Mouse (Mus musculus) heart, embryonic 11.5 days (tissue): Measurements from ENCODE around the gene Prkar2a. TPM values are rescaled to one million over a fixed set of nuclear protein-coding genes. Genes with fewer than 3 reads are reported as not detected.

ENCODE experiments used
- ATAC-seq: fragments of 200-750 bp; cut with Nextera tagmentation; replicated peaks from 2 replicates; pipeline ENCODE4 v1.8.0; 2017; ENCODE audit warnings: moderate library complexity; ENCODE audit not compliant: insufficient number of reproducible peaks, low FRiP score, low TSS enrichment
- H3K27ac ChIP-seq: fragments of 300-500 bp; sonication (generic); 2 replicates; pipeline ENCODE4 v1.5.1; 2014; ENCODE audit warnings: mild to moderate bottlenecking, low read depth, low read length
- H3K27me3 ChIP-seq: fragments of 300-500 bp; sonication (generic); 2 replicates; pipeline ENCODE4 v1.6.1; 2014; ENCODE audit warnings: mild to moderate bottlenecking, low read length, mixed read lengths; ENCODE audit not compliant: control insufficient read depth, insufficient read depth
- H3K36me3 ChIP-seq: fragments of 300-500 bp; sonication (generic); 2 replicates; pipeline ENCODE4 v1.6.1; 2014; ENCODE audit warnings: mild to moderate bottlenecking, low read length, moderate library complexity, mixed read lengths; ENCODE audit not compliant: control insufficient read depth, insufficient read depth
- H3K4me1 ChIP-seq: fragments of 300-500 bp; sonication (generic); 2 replicates; pipeline ENCODE4 v1.6.1; 2014; ENCODE audit warnings: low read length; ENCODE audit not compliant: control insufficient read depth, insufficient read depth
- H3K4me2 ChIP-seq: fragments of 300-500 bp; sonication (generic); 2 replicates; pipeline ENCODE4 v1.6.1; 2014; ENCODE audit warnings: mild to moderate bottlenecking, moderate library complexity
- H3K4me3 ChIP-seq: fragments of 300-500 bp; sonication (generic); 2 replicates; pipeline ENCODE4 v1.5.1; 2014; ENCODE audit warnings: low read depth, low read length
- H3K9ac ChIP-seq: fragments of 300-500 bp; sonication (generic); 2 replicates; pipeline ENCODE4 v1.6.1; 2014; ENCODE audit warnings: mild to moderate bottlenecking, low read depth, low read length, moderate library complexity
- H3K9me3 ChIP-seq: fragments of 300-500 bp; sonication (generic); replicated peaks from 2 replicates; pipeline ENCODE4 v1.6.1; 2016; ENCODE audit warnings: low read length; ENCODE audit not compliant: control insufficient read depth
- WGBS: fragments of 180-500 bp; shearing (Covaris S2); extraction: QIAGEN DNeasy Blood & Tissue Kit; methylation state at CpG from one replicate; pipeline ENCODE4 v1.1.7; 2014; ENCODE audit not compliant: insufficient replicate concordance; 5-methylcytosine and 5-hydroxymethylcytosine counted together
- polyA plus RNA-seq: library from polyadenylated mRNA; unstranded; fragments of >200 nt; fragmentation: Nextera tagmentation; extraction: Ambion mirVana; gene quantifications from 2 replicates; pipeline ENCODE4 v1.2.1, GENCODE M21; 2014

Prkar2a gene
- polyA plus RNA-seq, 1 experiment from 2014 or later: 29.8 TPM

DNA sequence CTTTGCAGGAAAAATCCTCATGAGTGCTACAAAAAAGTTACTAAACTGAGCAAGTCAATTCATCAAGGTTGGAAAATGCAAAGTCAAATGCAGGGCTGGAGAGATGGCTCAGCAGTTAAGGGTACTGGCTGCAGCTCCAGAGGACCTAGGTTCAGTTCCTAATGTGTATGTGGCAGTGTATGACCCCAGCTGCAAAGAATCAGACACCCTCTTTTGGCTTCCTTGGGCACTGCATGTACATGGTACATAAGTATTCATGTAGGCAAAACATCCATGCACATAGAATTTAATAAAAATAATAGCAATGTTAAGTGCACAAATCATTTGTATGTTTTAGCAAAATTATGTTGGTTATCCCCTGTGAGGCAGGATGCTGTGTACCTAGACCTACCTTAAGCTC, 43.3 kb downstream of the Prkar2a start:
- no peak for ATAC-seq

DNA sequence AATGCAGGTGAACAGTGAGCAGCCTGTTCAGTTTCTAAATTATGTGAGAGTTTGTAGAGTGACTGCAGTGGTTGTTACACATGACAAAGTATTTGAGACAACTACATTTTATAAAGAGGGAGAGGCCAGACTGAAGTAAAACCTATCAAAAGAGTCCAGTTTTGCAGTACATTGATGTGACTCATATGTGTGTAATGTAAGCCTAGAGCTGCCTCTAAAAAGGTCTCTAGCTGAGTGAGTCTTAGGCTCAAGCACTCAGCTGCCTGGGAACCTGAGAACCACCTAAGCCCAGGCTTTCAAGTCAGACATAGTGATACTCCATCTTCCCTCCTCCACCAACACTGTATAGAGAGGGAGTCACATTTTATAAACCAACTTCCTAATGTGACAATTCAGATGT, 45.5 kb downstream of the Prkar2a start:
- no peak for ATAC-seq
- no peak overlapping the region for H3K27ac ChIP-seq

More for the DNA sequence above, 43.3 kb downstream of the Prkar2a start:
- 0 out of 2 replicates have a peak, but pooled peaks cover 6% of the 10 kb centered on the region for H3K36me3 ChIP-seq
- H3K27ac ChIP-seq: no peak overlapping the region
- H3K4me1 ChIP-seq: no peaks in the 10 kb centered on the region
- H3K9ac ChIP-seq: no peak overlapping the region
- no peaks in the 10 kb centered on the region for H3K9me3 ChIP-seq
- no peaks in the 10 kb centered on the region for H3K27me3 ChIP-seq
- no peak overlapping the region for H3K4me3 ChIP-seq
- no peak overlapping the region for H3K4me2 ChIP-seq

DNA sequence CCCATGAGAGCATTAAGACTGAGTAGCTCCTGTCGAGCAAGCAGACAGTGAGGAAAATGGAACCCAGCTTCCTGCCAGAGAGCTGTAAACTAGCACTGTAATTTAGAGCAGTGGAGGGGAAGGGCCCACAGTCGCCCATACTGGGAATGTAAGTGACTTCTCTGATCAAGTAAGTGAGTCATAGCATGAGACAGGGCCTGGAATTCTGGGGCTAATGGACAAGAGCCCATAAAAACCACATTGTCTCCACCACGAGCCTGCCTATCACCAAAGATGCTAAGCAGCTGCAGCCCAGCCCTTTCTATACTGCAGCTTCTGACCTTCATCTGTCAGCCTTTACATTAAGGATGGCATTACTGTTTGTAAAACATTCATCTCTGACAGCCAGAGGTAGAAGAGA, 50.1 kb downstream of the Prkar2a start:
- no peaks in the 10 kb centered on the region for H3K4me1 ChIP-seq
- 36% methylated on average over 3 of the region's 3 CpGs for WGBS
- H3K27me3 ChIP-seq: no peaks in the 10 kb centered on the region
- H3K27ac ChIP-seq: no peak overlapping the region
- peaks cover 22% of the 10 kb centered on the region for H3K36me3 ChIP-seq
- H3K9ac ChIP-seq: no peak overlapping the region
- no peak overlapping the region for H3K4me2 ChIP-seq
- no peak overlapping the region for H3K4me3 ChIP-seq
- ATAC-seq: no peak
- H3K9me3 ChIP-seq: no peaks in the 10 kb centered on the region

More for the DNA sequence above, 45.5 kb downstream of the Prkar2a start:
- Histone ChIP-seq H3K4me3 (no peak overlapping the region), H3K9ac (no peak overlapping the region), H3K36me3 (0 out of 2 replicates have a peak, but pooled peaks cover 6% of the 10 kb centered on the region), H3K27me3 (no peaks in the 10 kb centered on the region), H3K9me3 (no peaks in the 10 kb centered on the region), H3K4me1 (no peaks in the 10 kb centered on the region), H3K4me2 (no peak overlapping the region)

DNA sequence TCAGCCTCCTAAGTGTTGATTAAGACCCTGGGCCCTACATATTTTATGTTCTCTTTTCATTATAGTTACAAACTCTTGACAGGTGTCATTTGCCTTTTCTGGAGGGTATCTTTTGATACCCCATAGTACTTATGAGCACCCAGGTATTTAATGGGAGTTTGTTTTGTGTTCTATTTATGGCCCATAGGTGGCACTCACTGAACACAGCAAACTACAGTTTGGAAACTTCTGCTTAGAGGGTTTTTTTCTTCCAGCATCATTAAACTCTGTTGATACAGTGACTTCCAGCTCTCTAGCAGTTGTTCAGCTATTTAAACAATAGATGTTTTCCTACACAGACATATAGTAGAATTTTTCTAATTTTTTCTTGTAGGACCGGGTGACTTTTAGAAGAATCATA, 50.9 kb downstream of the Prkar2a start:
- Histone ChIP-seq H3K9ac (no peak overlapping the region), H3K36me3 (peaks cover 20% of the 10 kb centered on the region), H3K4me2 (no peak overlapping the region), H3K9me3 (no peaks in the 10 kb centered on the region), H3K27me3 (no peaks in the 10 kb centered on the region), H3K27ac (no peak overlapping the region), H3K4me3 (no peak overlapping the region), H3K4me1 (no peaks in the 10 kb centered on the region)
- 89% methylated on average over 1 of the region's 1 CpGs for WGBS
- no peak for ATAC-seq

DNA sequence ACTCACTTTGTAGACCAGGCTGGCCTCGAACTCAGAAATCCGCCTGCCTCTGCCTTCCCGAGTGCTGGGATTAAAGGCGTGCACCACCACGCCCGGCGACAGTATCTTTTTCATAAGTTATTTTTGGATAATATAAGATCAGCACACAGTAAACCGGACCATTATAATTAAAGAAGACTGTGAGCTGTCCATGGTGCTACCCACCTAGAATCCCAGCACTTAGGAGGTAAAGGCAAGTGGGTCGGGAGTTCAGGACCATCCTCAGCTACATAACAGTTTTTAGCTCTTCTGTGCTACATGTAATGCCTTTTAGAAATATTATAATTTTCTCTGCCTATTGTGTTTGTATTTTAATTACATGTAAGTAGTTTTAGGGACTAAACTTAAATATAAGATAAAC, 52.9 kb downstream of the Prkar2a start:
- Histone ChIP-seq H3K4me2 (no peak overlapping the region), H3K27ac (no peak overlapping the region), H3K36me3 (peaks cover 26% of the 10 kb centered on the region), H3K4me1 (no peaks in the 10 kb centered on the region), H3K4me3 (no peak overlapping the region), H3K9me3 (no peaks in the 10 kb centered on the region), H3K27me3 (no peaks in the 10 kb centered on the region), H3K9ac (no peak overlapping the region)
- ATAC-seq: no peak
- WGBS: 87% methylated on average over 9 of the region's 9 CpGs

DNA sequence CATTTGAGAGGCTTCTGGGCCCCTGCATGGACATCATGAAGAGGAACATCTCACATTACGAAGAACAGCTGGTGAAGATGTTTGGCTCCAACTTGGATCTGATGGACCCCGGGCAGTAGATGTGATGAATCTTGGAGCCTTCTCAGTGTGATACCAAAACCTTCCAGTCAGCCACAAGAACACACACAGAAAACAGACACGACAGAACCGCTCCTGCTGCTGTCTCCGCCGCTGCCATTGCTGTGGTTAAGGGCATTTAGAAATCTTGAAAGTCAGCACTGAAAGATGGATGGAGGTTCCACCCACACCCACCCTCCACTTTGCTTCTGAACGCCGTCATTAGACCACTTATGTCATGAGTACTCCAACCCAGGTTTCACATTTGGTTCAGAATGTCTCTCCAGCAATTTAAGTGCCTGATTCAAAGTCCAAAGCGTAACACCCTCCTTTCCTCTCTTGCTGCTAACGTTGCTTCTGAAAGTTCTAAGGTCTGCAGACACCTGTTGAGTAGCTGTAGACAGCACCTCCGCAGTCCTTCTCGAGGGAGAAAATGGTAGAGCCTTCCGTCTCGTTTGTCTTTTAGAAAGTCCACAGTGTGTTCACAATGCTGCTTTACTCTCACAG, 57.9 kb downstream of the Prkar2a start:
- peaks cover 22% of the 10 kb centered on the region for H3K4me1 ChIP-seq
- H3K9me3 ChIP-seq: no peaks in the 10 kb centered on the region
- H3K27ac ChIP-seq: peak overlapping the region; percentile 51; the same call in 1 of the 2 replicates
- H3K4me3 ChIP-seq: no peak overlapping the region
- H3K4me2 ChIP-seq: no peak overlapping the region
- whole genome bisulfite sequencing: 82% methylated on average over 14 of the region's 14 CpGs
- H3K9ac ChIP-seq: no peak overlapping the region
- H3K36me3 ChIP-seq: peaks cover 19% of the 10 kb centered on the region
- ATAC-seq: no peak
- no peaks in the 10 kb centered on the region for H3K27me3 ChIP-seq

DNA sequence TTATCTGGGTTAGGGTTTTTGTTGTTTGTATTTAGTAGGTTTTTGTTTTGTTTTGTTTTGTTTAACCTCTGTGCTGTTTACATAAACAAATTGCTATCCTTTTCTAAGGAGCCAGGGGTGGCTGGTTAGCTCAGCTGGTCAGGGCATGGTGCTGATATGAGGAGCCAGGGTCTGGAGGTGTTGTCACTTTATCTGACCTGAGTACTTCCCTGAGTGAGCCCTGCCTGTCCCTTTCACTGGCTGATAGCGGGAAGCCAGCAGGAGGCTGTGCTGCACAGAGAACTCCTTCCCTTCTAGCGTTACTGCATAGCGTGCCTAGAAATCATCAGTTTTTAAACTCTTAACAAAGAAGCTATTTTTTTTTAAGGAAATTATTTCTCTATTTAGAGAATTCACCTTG, 58.6 kb downstream of the Prkar2a start:
- Histone ChIP-seq H3K36me3 (peaks cover 19% of the 10 kb centered on the region), H3K9ac (no peak overlapping the region), H3K9me3 (no peaks in the 10 kb centered on the region), H3K4me1 (peaks cover 22% of the 10 kb centered on the region), H3K27me3 (no peaks in the 10 kb centered on the region), H3K4me3 (no peak overlapping the region), H3K27ac (no peak overlapping the region), H3K4me2 (peak overlapping the region; percentile 14; the same call in 1 of the 2 replicates)
- 40% methylated on average over 3 of the region's 3 CpGs for WGBS
- peak; percentile 82 for ATAC-seq

DNA sequence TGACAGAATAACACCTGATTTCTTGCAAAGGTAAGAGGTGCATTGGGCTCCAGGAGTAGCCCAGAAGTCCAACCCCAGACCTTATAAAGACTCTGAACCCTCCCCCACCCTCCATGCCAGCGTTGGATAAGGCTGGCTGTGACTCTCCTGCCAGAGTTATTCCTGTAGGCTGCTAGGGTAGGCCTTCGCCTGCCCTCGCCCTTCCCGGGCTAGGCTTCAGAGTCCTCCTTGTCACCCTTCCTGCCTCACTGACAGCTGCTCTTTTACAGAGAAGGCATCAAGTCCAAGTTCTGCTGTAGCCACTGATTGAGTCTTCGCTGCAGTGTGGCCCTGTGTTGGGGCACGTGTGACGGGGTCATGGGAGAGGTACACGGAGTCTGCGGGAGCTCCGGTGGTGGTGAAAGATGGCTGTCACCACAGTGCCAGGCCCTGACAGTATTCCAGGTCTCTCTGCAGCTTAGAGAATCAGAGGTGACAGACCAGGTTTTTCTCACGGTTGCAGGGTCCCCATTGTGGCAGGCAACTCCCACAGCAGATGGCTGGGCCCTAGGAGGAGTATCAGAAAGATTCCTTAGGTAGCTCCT, 59.6 kb downstream of the Prkar2a start:
- Histone ChIP-seq H3K36me3 (peaks cover 11% of the 10 kb centered on the region), H3K9me3 (no peaks in the 10 kb centered on the region), H3K4me1 (peaks cover 22% of the 10 kb centered on the region), H3K4me3 (no peak overlapping the region), H3K27ac (0 out of 2 replicates have a peak overlapping the region, but pooled peaks have one; percentile 46), H3K9ac (peak overlapping the region; percentile 17; the same call in 1 of the 2 replicates), H3K27me3 (no peaks in the 10 kb centered on the region), H3K4me2 (no peak overlapping the region)
- no peak for ATAC-seq
- WGBS: 35% methylated on average over 11 of the region's 11 CpGs

DNA sequence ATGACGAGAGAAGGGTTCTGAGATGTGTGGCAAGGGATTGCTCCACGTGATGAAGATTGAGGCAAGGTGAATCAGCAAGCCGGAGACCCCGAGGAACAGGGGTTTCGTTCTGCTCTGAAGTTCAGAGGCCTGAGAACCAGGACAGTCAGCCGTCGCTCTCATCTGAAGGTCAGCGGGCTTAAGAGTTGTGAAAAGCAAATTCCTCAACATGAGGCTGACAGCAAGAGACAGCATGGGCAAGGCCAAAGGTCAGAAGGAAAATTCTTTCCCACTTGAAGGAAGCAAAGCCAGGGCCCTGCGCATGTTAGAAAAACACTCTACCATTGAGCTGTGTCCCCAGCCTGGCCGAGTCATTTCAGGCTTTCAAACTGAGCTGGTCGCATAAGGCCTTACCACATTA, 61.5 kb downstream of the Prkar2a start:
- WGBS: 71% methylated on average over 11 of the region's 11 CpGs
- no peak overlapping the region for H3K4me3 ChIP-seq
- H3K9ac ChIP-seq: no peak overlapping the region
- no peak overlapping the region for H3K4me2 ChIP-seq
- H3K4me1 ChIP-seq: peaks cover 22% of the 10 kb centered on the region
- ATAC-seq: no peak
- no peaks in the 10 kb centered on the region for H3K9me3 ChIP-seq
- H3K27me3 ChIP-seq: no peaks in the 10 kb centered on the region
- peaks cover 6% of the 10 kb centered on the region; the same call in 1 of the 2 replicates for H3K36me3 ChIP-seq
- H3K27ac ChIP-seq: no peak overlapping the region
